Mouse (Mus musculus) liver, adult 2 months (tissue): ENCODE results near the gene Ccdc12. TPM values are rescaled to one million over a fixed set of nuclear protein-coding genes. Genes with fewer than 3 reads are reported as not detected.

Experiments used
- DNase-seq: peaks from one replicate; pipeline ENCODE4 v3.0.0-alpha.2; 2011; ENCODE audit warnings: low read depth, low spot score; ENCODE audit errors: extremely low read depth
- H3K27ac ChIP-seq: fragments of 200-500 bp; replicated peaks from 2 replicates; pipeline ENCODE4 v1.5.1; 2012; ENCODE audit warnings: low read depth, mild to moderate bottlenecking, control low read depth, inconsistent platforms, low read length; ENCODE audit not compliant: insufficient read depth
- H3K27me3 ChIP-seq: fragments of 200-500 bp; 2 replicates; pipeline ENCODE4 v1.6.1; 2012; ENCODE audit warnings: mild to moderate bottlenecking, moderate library complexity, low read length, inconsistent platforms; ENCODE audit not compliant: control insufficient read depth, insufficient read depth
- H3K36me3 ChIP-seq: fragments of 200-500 bp; 2 replicates; pipeline ENCODE4 v1.6.1; 2012; ENCODE audit warnings: low read length, inconsistent platforms; ENCODE audit not compliant: control insufficient read depth, insufficient read depth
- H3K4me1 ChIP-seq: fragments of 200-500 bp; 2 replicates; pipeline ENCODE4 v1.6.1; 2011; ENCODE audit warnings: low read length; ENCODE audit not compliant: control insufficient read depth, insufficient read depth
- H3K4me3 ChIP-seq: fragments of 200-500 bp; 2 replicates; pipeline ENCODE4 v1.5.1; 2011; ENCODE audit warnings: low read depth, mild to moderate bottlenecking, control low read depth, low read length, moderate library complexity; ENCODE audit not compliant: insufficient read depth
- H3K79me2 ChIP-seq: fragments of 200-500 bp; 2 replicates; pipeline ENCODE4 v1.6.1; 2012; ENCODE audit warnings: inconsistent platforms, mild to moderate bottlenecking, low read length, moderate library complexity; ENCODE audit not compliant: control insufficient read depth, insufficient read depth
- H3K9ac ChIP-seq: fragments of 200-500 bp; 2 replicates; pipeline ENCODE4 v1.6.1; 2012; ENCODE audit warnings: low read depth, mild to moderate bottlenecking, control low read depth, inconsistent platforms, low read length
- CTCF ChIP-seq: fragments of 200-500 bp; IDR thresholded peaks from 2 replicates; pipeline ENCODE4 v1.5.1; 2011; ENCODE audit warnings: low read depth, low read length, control low read depth
- POLR2A ChIP-seq: fragments of 200-500 bp; IDR thresholded peaks from 2 replicates; pipeline ENCODE4 v1.6.1; 2011; ENCODE audit warnings: low read length, control low read depth; ENCODE audit not compliant: insufficient read depth; ENCODE audit errors: extremely low read depth
- WGBS: fragments of 180-500 bp; shearing (Covaris S2); methylation state at CpG from one replicate; pipeline ENCODE4 v1.1.7; 2018; 5-methylcytosine and 5-hydroxymethylcytosine counted together
- polyA plus RNA-seq: library from polyadenylated mRNA; depleted of rRNA; stranded (reverse); fragments of >200 nt; gene quantifications from 2 replicates; pipeline ENCODE4 v1.2.3, GENCODE M21; 2012
- total RNA-seq: library from RNA; depleted of rRNA; stranded (reverse); fragments of >200 nt; gene quantifications from 2 replicates; pipeline ENCODE4 v1.2.3, GENCODE M21; 2014

Ccdc12 gene
- total and polyA plus RNA-seq, 2 experiments: 29.9 to 51.4 TPM

- WGBS: 73% methylated on average over 9 of the region's 9 CpGs
- 0 out of 2 replicates have a peak, but pooled peaks cover 3% of the 10 kb centered on the region for H3K4me1 ChIP-seq
Measured at GRCm38 (mm10) chr9:110736362-110736761, 80.1 kb downstream of the Ccdc12 start.

GRCm38 (mm10) chr9:110738054-110738453 lies 81.8 kb downstream of the Ccdc12 start:
- no peaks in the 10 kb centered on the region for H3K79me2 ChIP-seq
- no peak for DNase-seq
- 0 out of 2 replicates have a peak, but pooled peaks cover 2% of the 10 kb centered on the region for H3K4me1 ChIP-seq
- WGBS: 31% methylated on average over 1 of the region's 1 CpGs
- TF ChIP-seq CTCF: peak; percentile 10; the same call in 1 of the 2 replicates
- no peak for TF ChIP-seq POLR2A
- H3K27me3 ChIP-seq: peaks cover 13% of the 10 kb centered on the region
- no peak overlapping the region for H3K4me3 ChIP-seq
- H3K9ac ChIP-seq: no peak overlapping the region
- no peak overlapping the region for H3K27ac ChIP-seq
- no peaks in the 10 kb centered on the region for H3K36me3 ChIP-seq

More at GRCm38 (mm10) chr9:110736362-110736761, 80.1 kb downstream of the Ccdc12 start:
- no peak overlapping the region for H3K27ac ChIP-seq
- no peaks in the 10 kb centered on the region for H3K79me2 ChIP-seq
- H3K27me3 ChIP-seq: 0 out of 2 replicates have a peak, but pooled peaks cover 1% of the 10 kb centered on the region
- H3K36me3 ChIP-seq: no peaks in the 10 kb centered on the region
- H3K9ac ChIP-seq: no peak overlapping the region
- no peak overlapping the region for H3K4me3 ChIP-seq
- no peak for DNase-seq
- TF ChIP-seq POLR2A (no peak), CTCF (no peak)

DNA sequence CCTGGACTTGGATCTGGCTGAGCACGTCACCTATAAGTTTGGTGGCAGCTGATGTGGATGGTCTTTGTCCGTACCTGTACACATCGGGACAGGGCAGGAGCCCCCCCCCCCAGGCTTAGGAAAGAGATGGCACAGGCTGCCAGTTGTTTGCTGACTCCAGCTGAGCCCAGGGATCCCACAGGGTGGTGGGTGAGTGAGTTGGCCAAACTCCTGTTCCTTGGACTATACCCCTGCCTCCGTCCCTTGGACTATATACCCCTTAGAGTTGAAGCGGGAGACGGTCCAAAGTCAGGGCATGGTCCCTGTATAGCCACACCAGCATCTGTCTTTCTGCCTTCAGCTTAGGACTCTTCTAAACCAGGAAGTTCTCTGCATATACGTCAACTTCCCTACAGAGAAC lies 83.7 kb downstream of the Ccdc12 start:
- Histone ChIP-seq H3K36me3 (no peaks in the 10 kb centered on the region), H3K9ac (no peak overlapping the region), H3K27me3 (peaks cover 14% of the 10 kb centered on the region), H3K27ac (no peak overlapping the region), H3K79me2 (no peaks in the 10 kb centered on the region), H3K4me3 (no peak overlapping the region), H3K4me1 (no peaks in the 10 kb centered on the region)
- DNase-seq: no peak
- TF ChIP-seq CTCF (no peak), POLR2A (no peak)
- WGBS: 81% methylated on average over 7 of the region's 7 CpGs

DNA sequence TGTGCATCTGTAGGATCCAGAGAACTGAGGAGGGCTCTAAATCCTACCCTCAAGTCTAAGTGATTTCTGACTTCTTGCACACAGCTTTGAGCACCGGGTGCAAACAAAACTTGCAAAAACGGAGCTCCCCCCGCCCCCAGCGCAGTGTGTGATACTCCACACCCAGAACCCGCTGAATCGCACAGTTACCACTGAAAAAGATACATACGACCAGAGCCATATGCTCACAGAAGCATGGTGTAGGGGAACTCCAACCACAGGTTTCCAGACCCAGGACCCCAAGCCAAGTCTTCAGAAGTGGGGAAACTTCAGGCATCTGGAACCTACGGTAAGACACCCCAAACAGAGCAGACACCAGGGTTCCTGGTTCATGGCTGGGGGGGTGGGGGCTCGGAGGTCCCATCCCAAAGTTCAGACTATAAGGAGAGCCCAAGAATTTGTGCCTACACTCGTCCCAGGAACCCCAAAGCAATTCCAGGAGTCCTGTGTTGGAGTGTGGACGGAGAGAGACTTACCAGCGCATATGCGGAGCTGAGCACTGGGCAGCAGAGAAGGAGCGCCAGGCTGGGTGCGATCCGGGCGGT lies 85.5 kb downstream of the Ccdc12 start, which contains the start of gene Myl3:
Myl3 (plus strand) TSS at position 151 of the 584 bp plus-strand sequence.
- TF ChIP-seq POLR2A: no peak
- TF ChIP-seq CTCF: no peak
- H3K27ac ChIP-seq: no peak within 1 kb of the TSS; the same call in 1 of the 2 replicates
- H3K79me2 ChIP-seq: no peaks in the 10 kb centered on the region
- WGBS: 13% methylated on average over 16 of the region's 17 CpGs
- no peaks in the 10 kb centered on the region for H3K4me1 ChIP-seq
- H3K27me3 ChIP-seq: peaks cover 14% of the 10 kb centered on the region
- peak within 1 kb of the TSS; percentile 11; the same call in 1 of the 2 replicates for H3K9ac ChIP-seq
- H3K4me3 ChIP-seq: peak within 1 kb of the TSS; percentile 48
- no peaks in the 10 kb centered on the region for H3K36me3 ChIP-seq
- DNase-seq: no peak

- Histone ChIP-seq H3K4me1 (no peaks in the 10 kb centered on the region), H3K79me2 (no peaks in the 10 kb centered on the region), H3K27ac (no peak overlapping the region; the same call in 1 of the 2 replicates), H3K9ac (peak overlapping the region; percentile 35), H3K36me3 (no peaks in the 10 kb centered on the region), H3K4me3 (peak overlapping the region; percentile 48), H3K27me3 (peaks cover 14% of the 10 kb centered on the region)
- WGBS: 2% methylated on average over 54 of the region's 71 CpGs
- TF ChIP-seq CTCF: no peak
- no peak for TF ChIP-seq POLR2A
- no peak for DNase-seq
Measured at GRCm38 (mm10) chr9:110742295-110742950, 86.1 kb downstream of the Ccdc12 start.
